Mouse (Mus musculus) liver, embryonic 15.5 days (tissue): ENCODE data around the gene Ina. TPM values are rescaled to one million over a fixed set of nuclear protein-coding genes. Genes with fewer than 3 reads are reported as not detected.
A peak's percentile ranks its signal among the peaks of the same experiment; 100 is the strongest.

Experiments used
- ATAC-seq: fragments of 200-750 bp; cut with Nextera tagmentation; 2 replicates; pipeline ENCODE4 v1.8.0; 2017; ENCODE audit warnings: moderate number of reproducible peaks, mild to moderate bottlenecking, moderate library complexity; ENCODE audit not compliant: insufficient read depth
- H3K27ac ChIP-seq: fragments of 300-500 bp; sonication (generic); replicated peaks from 2 replicates; pipeline ENCODE4 v1.5.1; 2015; ENCODE audit warnings: mild to moderate bottlenecking, inconsistent platforms
- H3K27me3 ChIP-seq: fragments of 300-500 bp; sonication (generic); 2 replicates; pipeline ENCODE4 v1.6.1; 2015; ENCODE audit warnings: mild to moderate bottlenecking, inconsistent platforms
- H3K36me3 ChIP-seq: fragments of 300-500 bp; sonication (generic); replicated peaks from 2 replicates; pipeline ENCODE4 v1.6.1; 2015; ENCODE audit warnings: moderate library complexity, mild to moderate bottlenecking, inconsistent platforms
- H3K4me1 ChIP-seq: fragments of 300-500 bp; sonication (generic); replicated peaks from 2 replicates; pipeline ENCODE4 v1.6.1; 2015; ENCODE audit warnings: inconsistent platforms
- H3K4me2 ChIP-seq: fragments of 300-500 bp; sonication (generic); 2 replicates; pipeline ENCODE4 v1.6.1; 2015; ENCODE audit warnings: moderate library complexity, mild to moderate bottlenecking, inconsistent platforms
- H3K4me3 ChIP-seq: fragments of 300-500 bp; sonication (generic); replicated peaks from 2 replicates; pipeline ENCODE4 v1.5.1; 2015; ENCODE audit warnings: mild to moderate bottlenecking, inconsistent platforms
- H3K9ac ChIP-seq: fragments of 300-500 bp; sonication (generic); 2 replicates; pipeline ENCODE4 v1.6.1; 2015; ENCODE audit warnings: moderate library complexity, mild to moderate bottlenecking, inconsistent platforms
- H3K9me3 ChIP-seq: fragments of 300-500 bp; sonication (generic); replicated peaks from 2 replicates; pipeline ENCODE4 v1.6.1; 2016; ENCODE audit warnings: inconsistent platforms
- WGBS: fragments of 180-500 bp; shearing (Covaris S2); methylation state at CpG from one replicate; pipeline ENCODE4 v1.1.7; 2015; ENCODE audit warnings: mixed read lengths; ENCODE audit not compliant: insufficient replicate concordance; 5-methylcytosine and 5-hydroxymethylcytosine counted together
- polyA plus RNA-seq: library from polyadenylated mRNA; unstranded; fragments of >200 nt; fragmentation: Nextera tagmentation; extraction: Ambion mirVana; gene quantifications from 2 replicates; pipeline ENCODE4 v1.2.1, GENCODE M21; 2015

Ina gene
- polyA plus RNA-seq: 0.23 and 0.36 TPM in 2 replicates

- ATAC-seq: peak; percentile 37; the same call in 1 of the 2 replicates
These were observed at the start of gene Ina, which contains the start of gene Nt5c2 for GRCm38 (mm10) chr19:47014447-47015381. Gene Ina (plus strand): TSS chr19:47014698. Gene Nt5c2 (minus strand): TSS chr19:47015153.

GRCm38 (mm10) chr19:46965496-46965895, 49.0 kb upstream of the Ina start:
- Histone ChIP-seq H3K9me3 (no peaks in the 10 kb centered on the region), H3K4me1 (peaks cover 46% of the 10 kb centered on the region), H3K4me3 (no peak overlapping the region), H3K36me3 (no peaks in the 10 kb centered on the region), H3K27ac (no peak overlapping the region), H3K4me2 (no peak overlapping the region), H3K27me3 (no peaks in the 10 kb centered on the region), H3K9ac (no peak overlapping the region)
- no peak for ATAC-seq

More at GRCm38 (mm10) chr19:47014447-47015381, at the start of gene Ina, which contains the start of gene Nt5c2:
- Histone ChIP-seq H3K9me3 (no peaks in the 10 kb centered on the region), H3K4me3 (peak within 1 kb of the TSS; percentile 43), H3K27me3 (peaks cover 93% of the 10 kb centered on the region), H3K4me1 (peaks cover 28% of the 10 kb centered on the region), H3K27ac (no peak within 1 kb of the TSS), H3K9ac (no peak within 1 kb of the TSS), H3K36me3 (no peaks in the 10 kb centered on the region), H3K4me2 (peak within 1 kb of the TSS; percentile 64)
- under 1% methylated on average over 124 of the region's 124 CpGs for whole genome bisulfite sequencing

- Histone ChIP-seq H3K4me1 (peaks cover 43% of the 10 kb centered on the region), H3K4me2 (no peak overlapping the region), H3K9ac (no peak overlapping the region), H3K27ac (no peak overlapping the region), H3K36me3 (no peaks in the 10 kb centered on the region), H3K4me3 (no peak overlapping the region), H3K27me3 (no peaks in the 10 kb centered on the region), H3K9me3 (no peaks in the 10 kb centered on the region)
- 79% methylated on average over 6 of the region's 6 CpGs for WGBS
- no peak for ATAC-seq
These were observed 48.2 kb upstream of the Ina start for GRCm38 (mm10) chr19:46966330-46966729.

GRCm38 (mm10) chr19:46967861-46968260, 46.6 kb upstream of the Ina start:
- Histone ChIP-seq H3K4me1 (peaks cover 48% of the 10 kb centered on the region), H3K9ac (no peak overlapping the region), H3K4me2 (no peak overlapping the region), H3K9me3 (no peaks in the 10 kb centered on the region), H3K27ac (no peak overlapping the region), H3K36me3 (no peaks in the 10 kb centered on the region), H3K4me3 (no peak overlapping the region), H3K27me3 (no peaks in the 10 kb centered on the region)
- WGBS: 67% methylated on average over 4 of the region's 4 CpGs
- ATAC-seq: no peak

- Histone ChIP-seq H3K4me2 (no peak overlapping the region), H3K4me1 (peaks cover 43% of the 10 kb centered on the region), H3K9ac (no peak overlapping the region), H3K27me3 (no peaks in the 10 kb centered on the region), H3K9me3 (no peaks in the 10 kb centered on the region), H3K27ac (no peak overlapping the region), H3K4me3 (no peak overlapping the region), H3K36me3 (no peaks in the 10 kb centered on the region)
- WGBS: 54% methylated on average over 5 of the region's 5 CpGs
- ATAC-seq: no peak
These were observed 45.7 kb upstream of the Ina start for GRCm38 (mm10) chr19:46968833-46969232.

GRCm38 (mm10) chr19:46969286-46969985, 45.1 kb upstream of the Ina start:
- Histone ChIP-seq H3K27me3 (no peaks in the 10 kb centered on the region), H3K4me3 (no peak overlapping the region), H3K4me1 (peaks cover 41% of the 10 kb centered on the region), H3K4me2 (no peak overlapping the region), H3K27ac (peak overlapping the region; percentile 58; the same call in 1 of the 2 replicates), H3K9me3 (no peaks in the 10 kb centered on the region), H3K9ac (no peak overlapping the region), H3K36me3 (no peaks in the 10 kb centered on the region)
- ATAC-seq: no peak
- WGBS: 67% methylated on average over 22 of the region's 22 CpGs

- ATAC-seq: no peak
- Histone ChIP-seq H3K27ac (peak overlapping the region; percentile 58), H3K27me3 (no peaks in the 10 kb centered on the region), H3K4me2 (no peak overlapping the region), H3K4me1 (peaks cover 40% of the 10 kb centered on the region), H3K4me3 (no peak overlapping the region), H3K9me3 (no peaks in the 10 kb centered on the region), H3K36me3 (no peaks in the 10 kb centered on the region), H3K9ac (no peak overlapping the region)
- 63% methylated on average over 13 of the region's 13 CpGs for WGBS
These were observed 44.3 kb upstream of the Ina start for GRCm38 (mm10) chr19:46970121-46970729.

- Histone ChIP-seq H3K27me3 (no peaks in the 10 kb centered on the region), H3K4me2 (no peak overlapping the region), H3K4me1 (peaks cover 40% of the 10 kb centered on the region), H3K4me3 (no peak overlapping the region), H3K9me3 (no peaks in the 10 kb centered on the region), H3K36me3 (no peaks in the 10 kb centered on the region), H3K9ac (no peak overlapping the region), H3K27ac (peak overlapping the region; percentile 63; the same call in 1 of the 2 replicates)
- ATAC-seq: peak; percentile 46; the same call in 1 of the 2 replicates
- 77% methylated on average over 8 of the region's 8 CpGs for whole genome bisulfite sequencing
These were observed 43.3 kb upstream of the Ina start for GRCm38 (mm10) chr19:46971051-46971689.

GRCm38 (mm10) chr19:46971712-46972111, 42.8 kb upstream of the Ina start:
- no peaks in the 10 kb centered on the region for H3K27me3 ChIP-seq
- H3K4me3 ChIP-seq: no peak overlapping the region
- H3K36me3 ChIP-seq: no peaks in the 10 kb centered on the region
- 64% methylated on average over 9 of the region's 9 CpGs for WGBS
- H3K9ac ChIP-seq: no peak overlapping the region
- peak overlapping the region; percentile 63; the same call in 1 of the 2 replicates for H3K27ac ChIP-seq
- no peaks in the 10 kb centered on the region for H3K9me3 ChIP-seq
- H3K4me1 ChIP-seq: peaks cover 40% of the 10 kb centered on the region
- H3K4me2 ChIP-seq: no peak overlapping the region
- ATAC-seq: no peak

GRCm38 (mm10) chr19:46972159-46972558, 42.3 kb upstream of the Ina start:
- ATAC-seq: no peak
- Histone ChIP-seq H3K36me3 (no peaks in the 10 kb centered on the region), H3K4me3 (no peak overlapping the region), H3K27me3 (no peaks in the 10 kb centered on the region), H3K4me2 (no peak overlapping the region), H3K4me1 (peaks cover 40% of the 10 kb centered on the region), H3K27ac (no peak overlapping the region), H3K9ac (no peak overlapping the region), H3K9me3 (no peaks in the 10 kb centered on the region)
- WGBS: 84% methylated on average over 3 of the region's 3 CpGs
